Mouse (Mus musculus): ENCODE data around the gene Crabp2. TPM values are rescaled to one million over a fixed set of nuclear protein-coding genes. Genes with fewer than 3 reads are reported as not detected.

Gene Crabp2
- polyA plus RNA-seq, 1 experiment from 2014 or later = 19.4 TPM

- Histone ChIP-seq H3K4me3 (replicated peaks; ENCODE audit: low read length) (peak overlapping the region; percentile 58), H3K36me3 (ENCODE audit: control insufficient read depth, insufficient read depth) (no peaks in the 10 kb centered on the region), H3K9me3 (ENCODE audit: control insufficient read depth, low read length) (no peaks in the 10 kb centered on the region), H3K27me3 (replicated peaks; ENCODE audit: control insufficient read depth, insufficient read depth, low read length) (no peaks in the 10 kb centered on the region), H3K27ac (ENCODE audit: low read length) (peak overlapping the region; percentile 97), H3K4me1 (replicated peaks; ENCODE audit: control insufficient read depth, insufficient read depth, low read length) (peaks cover 15% of the 10 kb centered on the region), H3K9ac (replicated peaks; ENCODE audit: low read depth, low read length) (peak overlapping the region; percentile 79), H3K4me2 (ENCODE audit: low read length) (peak overlapping the region; percentile 91)
- 4% methylated on average over 10 of the region's 10 CpGs for WGBS
- ATAC-seq = no peak
These were observed 11.7 kb downstream of the Crabp2 start for GRCm38 (mm10) chr3:87960191-87960585.

- peak; percentile 99 for ATAC-seq
- H3K9ac ChIP-seq (replicated peaks; ENCODE audit: low read depth, low read length) = peak overlapping the region; percentile 79
- no peaks in the 10 kb centered on the region for H3K36me3 ChIP-seq (ENCODE audit: control insufficient read depth, insufficient read depth)
- H3K4me3 ChIP-seq (replicated peaks; ENCODE audit: low read length) = peak overlapping the region; percentile 58
- no peaks in the 10 kb centered on the region for H3K9me3 ChIP-seq (ENCODE audit: control insufficient read depth, low read length)
- H3K4me2 ChIP-seq (ENCODE audit: low read length) = peak overlapping the region; percentile 91
- peaks cover 15% of the 10 kb centered on the region for H3K4me1 ChIP-seq (replicated peaks; ENCODE audit: control insufficient read depth, insufficient read depth, low read length)
- H3K27me3 ChIP-seq (replicated peaks; ENCODE audit: control insufficient read depth, insufficient read depth, low read length) = no peaks in the 10 kb centered on the region
- WGBS = under 1% methylated on average over 27 of the region's 27 CpGs
- H3K27ac ChIP-seq (ENCODE audit: low read length) = peak overlapping the region; percentile 97
These were observed 12.2 kb downstream of the Crabp2 start for GRCm38 (mm10) chr3:87960586-87961191.

GRCm38 (mm10) chr3:87970184-87970938 lies 21.9 kb downstream of the Crabp2 start:
- under 1% methylated on average over 21 of the region's 21 CpGs for WGBS
- peak overlapping the region; percentile 70 for H3K4me3 ChIP-seq (replicated peaks; ENCODE audit: low read length)
- no peaks in the 10 kb centered on the region for H3K36me3 ChIP-seq (ENCODE audit: control insufficient read depth, insufficient read depth)
- peak overlapping the region; percentile 66 for H3K9ac ChIP-seq (replicated peaks; ENCODE audit: low read depth, low read length)
- ATAC-seq = 0 out of 2 replicates have a peak, but pooled peaks have one; percentile 2
- H3K9me3 ChIP-seq (ENCODE audit: control insufficient read depth, low read length) = no peaks in the 10 kb centered on the region
- peaks cover 46% of the 10 kb centered on the region for H3K4me1 ChIP-seq (replicated peaks; ENCODE audit: control insufficient read depth, insufficient read depth, low read length)
- H3K27me3 ChIP-seq (replicated peaks; ENCODE audit: control insufficient read depth, insufficient read depth, low read length) = no peaks in the 10 kb centered on the region; the same call in 1 of the 2 replicates
- peak overlapping the region; percentile 61 for H3K27ac ChIP-seq (ENCODE audit: low read length)
- peak overlapping the region; percentile 96 for H3K4me2 ChIP-seq (ENCODE audit: low read length)

- Histone ChIP-seq H3K4me2 (ENCODE audit: low read length) (peak within 1 kb of the TSS; percentile 96), H3K4me1 (replicated peaks; ENCODE audit: control insufficient read depth, insufficient read depth, low read length) (peaks cover 46% of the 10 kb centered on the region)
- ATAC-seq = peak; percentile 73
These were observed 22.5 kb downstream of the Crabp2 start, which contains the start of gene Nes for GRCm38 (mm10) chr3:87970939-87971488. Gene Nes, plus strand, starts transcription at chr3:87971078.

GRCm38 (mm10) chr3:87971489-87972202 lies 23.2 kb downstream of the Crabp2 start:
- peak overlapping the region; percentile 96 for H3K4me2 ChIP-seq (ENCODE audit: low read length)
- H3K4me1 ChIP-seq (replicated peaks; ENCODE audit: control insufficient read depth, insufficient read depth, low read length) = peaks cover 46% of the 10 kb centered on the region
- H3K4me3 ChIP-seq (replicated peaks; ENCODE audit: low read length) = peak overlapping the region; percentile 70
- H3K36me3 ChIP-seq (ENCODE audit: control insufficient read depth, insufficient read depth) = no peaks in the 10 kb centered on the region
- under 1% methylated on average over 60 of the region's 60 CpGs for WGBS
- H3K9me3 ChIP-seq (ENCODE audit: control insufficient read depth, low read length) = no peaks in the 10 kb centered on the region
- H3K27ac ChIP-seq (ENCODE audit: low read length) = peak overlapping the region; percentile 72
- peak; percentile 13; the same call in 1 of the 2 replicates for ATAC-seq
- peak overlapping the region; percentile 66 for H3K9ac ChIP-seq (replicated peaks; ENCODE audit: low read depth, low read length)
- no peaks in the 10 kb centered on the region; the same call in 1 of the 2 replicates for H3K27me3 ChIP-seq (replicated peaks; ENCODE audit: control insufficient read depth, insufficient read depth, low read length)

More at GRCm38 (mm10) chr3:87970939-87971488, 22.5 kb downstream of the Crabp2 start, which contains the start of gene Nes:
- Histone ChIP-seq H3K9me3 (ENCODE audit: control insufficient read depth, low read length) (no peaks in the 10 kb centered on the region), H3K9ac (replicated peaks; ENCODE audit: low read depth, low read length) (peak within 1 kb of the TSS; percentile 66), H3K27me3 (replicated peaks; ENCODE audit: control insufficient read depth, insufficient read depth, low read length) (no peaks in the 10 kb centered on the region; the same call in 1 of the 2 replicates), H3K36me3 (ENCODE audit: control insufficient read depth, insufficient read depth) (no peaks in the 10 kb centered on the region), H3K4me3 (replicated peaks; ENCODE audit: low read length) (peak within 1 kb of the TSS; percentile 70), H3K27ac (ENCODE audit: low read length) (peak within 1 kb of the TSS; percentile 72)
- 0% methylated on average over 44 of the region's 44 CpGs for WGBS

GRCm38 (mm10) chr3:87972203-87972664 lies 23.8 kb downstream of the Crabp2 start:
- H3K4me3 ChIP-seq (replicated peaks; ENCODE audit: low read length) = peak overlapping the region; percentile 70
- peak overlapping the region; percentile 33 for H3K27ac ChIP-seq (ENCODE audit: low read length)
- no peaks in the 10 kb centered on the region for H3K9me3 ChIP-seq (ENCODE audit: control insufficient read depth, low read length)
- peak overlapping the region; percentile 96 for H3K4me2 ChIP-seq (ENCODE audit: low read length)
- 2% methylated on average over 8 of the region's 8 CpGs for WGBS
- peak; percentile 10; the same call in 1 of the 2 replicates for ATAC-seq
- no peaks in the 10 kb centered on the region; the same call in 1 of the 2 replicates for H3K27me3 ChIP-seq (replicated peaks; ENCODE audit: control insufficient read depth, insufficient read depth, low read length)
- H3K36me3 ChIP-seq (ENCODE audit: control insufficient read depth, insufficient read depth) = no peaks in the 10 kb centered on the region
- peak overlapping the region; percentile 66 for H3K9ac ChIP-seq (replicated peaks; ENCODE audit: low read depth, low read length)
- peaks cover 46% of the 10 kb centered on the region for H3K4me1 ChIP-seq (replicated peaks; ENCODE audit: control insufficient read depth, insufficient read depth, low read length)

GRCm38 (mm10) chr3:87972776-87973175 lies 24.3 kb downstream of the Crabp2 start:
- no peaks in the 10 kb centered on the region for H3K9me3 ChIP-seq (ENCODE audit: control insufficient read depth, low read length)
- H3K27me3 ChIP-seq (replicated peaks; ENCODE audit: control insufficient read depth, insufficient read depth, low read length) = no peaks in the 10 kb centered on the region; the same call in 1 of the 2 replicates
- peak overlapping the region; percentile 5 for H3K9ac ChIP-seq (replicated peaks; ENCODE audit: low read depth, low read length)
- no peaks in the 10 kb centered on the region for H3K36me3 ChIP-seq (ENCODE audit: control insufficient read depth, insufficient read depth)
- H3K4me3 ChIP-seq (replicated peaks; ENCODE audit: low read length) = peak overlapping the region; percentile 70
- peak overlapping the region; percentile 96 for H3K4me2 ChIP-seq (ENCODE audit: low read length)
- H3K27ac ChIP-seq (ENCODE audit: low read length) = peak overlapping the region; percentile 80
- WGBS = 15% methylated on average over 5 of the region's 5 CpGs
- no peak for ATAC-seq
- peaks cover 46% of the 10 kb centered on the region for H3K4me1 ChIP-seq (replicated peaks; ENCODE audit: control insufficient read depth, insufficient read depth, low read length)

- 11% methylated on average over 14 of the region's 14 CpGs for WGBS
These were observed 25.3 kb downstream of the Crabp2 start for GRCm38 (mm10) chr3:87973593-87974380.

More at GRCm38 (mm10) chr3:87973593-87974380, 25.3 kb downstream of the Crabp2 start:
- peak overlapping the region; percentile 70 for H3K4me3 ChIP-seq (replicated peaks; ENCODE audit: low read length)
- peaks cover 46% of the 10 kb centered on the region for H3K4me1 ChIP-seq (replicated peaks; ENCODE audit: control insufficient read depth, insufficient read depth, low read length)
- peak overlapping the region; percentile 33 for H3K9ac ChIP-seq (replicated peaks; ENCODE audit: low read depth, low read length)
- H3K4me2 ChIP-seq (ENCODE audit: low read length) = peak overlapping the region; percentile 96
- peak overlapping the region; percentile 80 for H3K27ac ChIP-seq (ENCODE audit: low read length)
- H3K36me3 ChIP-seq (ENCODE audit: control insufficient read depth, insufficient read depth) = no peaks in the 10 kb centered on the region
- no peaks in the 10 kb centered on the region for H3K9me3 ChIP-seq (ENCODE audit: control insufficient read depth, low read length)
- ATAC-seq = no peak
- H3K27me3 ChIP-seq (replicated peaks; ENCODE audit: control insufficient read depth, insufficient read depth, low read length) = no peaks in the 10 kb centered on the region; the same call in 1 of the 2 replicates

All from forebrain, embryonic 16.5 days (tissue).